Mouse (Mus musculus) E14TG2a.4 (cell line): ENCODE measurements around the gene Cacna2d4.

Source experiments
- CTCF ChIP-seq: conservative IDR thresholded peaks from 2 replicates; pipeline ENCODE4 v1.5.1; 2014; ENCODE audit warnings: low read length
- NANOG ChIP-seq: IDR thresholded peaks from 2 replicates; pipeline ENCODE4 v1.6.1; 2014; ENCODE audit warnings: borderline replicate concordance, low read length, mixed read lengths
- POU5F1 ChIP-seq: IDR thresholded peaks from 2 replicates; pipeline ENCODE4 v1.6.1; 2014; ENCODE audit warnings: low read length, borderline replicate concordance

DNA sequence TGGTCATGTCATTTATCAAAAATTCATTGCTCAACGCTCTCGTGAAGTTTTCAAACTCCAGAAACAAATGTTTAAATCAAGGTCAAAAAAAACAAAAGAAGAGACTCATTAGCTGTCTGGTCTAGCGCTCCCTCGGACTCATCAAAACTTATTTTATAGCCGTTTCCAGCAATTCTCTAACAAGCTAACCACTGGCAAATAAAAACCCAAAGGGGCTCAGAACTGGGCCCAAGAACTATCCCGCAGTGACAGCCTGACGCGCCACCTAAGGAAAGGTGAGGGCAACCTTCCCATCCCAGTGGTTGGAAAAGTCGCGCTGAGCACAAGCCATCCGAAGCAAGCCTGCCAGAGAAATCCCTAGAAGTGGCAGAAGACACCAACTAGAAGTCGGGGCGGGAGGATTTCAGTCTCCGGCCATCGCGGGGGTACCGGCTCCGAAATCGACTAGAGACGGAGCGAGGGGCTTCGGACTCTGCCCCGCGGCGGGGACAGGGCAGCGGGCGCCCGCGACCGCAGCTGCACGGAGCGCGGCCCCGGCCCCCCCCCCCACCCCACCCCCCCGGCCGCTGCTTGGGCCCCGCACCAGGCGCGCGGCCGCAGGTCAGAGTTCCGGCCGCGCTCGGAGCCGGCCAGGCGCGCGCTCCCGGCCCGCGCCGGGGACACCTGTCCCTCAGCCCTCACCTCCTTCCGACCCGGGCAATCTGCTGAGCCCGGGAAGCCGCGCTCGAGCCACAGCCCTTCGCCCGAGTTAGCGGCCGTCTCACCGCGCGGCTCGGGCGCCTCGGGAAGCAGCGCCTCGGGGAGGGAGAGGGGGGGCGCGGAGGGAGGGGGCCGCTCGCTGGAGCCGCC lies 151.7 kb downstream of the Cacna2d4 start:
- no peak for TF ChIP-seq CTCF
- no peak for TF ChIP-seq NANOG
- no peak for TF ChIP-seq POU5F1
